Mouse (Mus musculus) stomach, embryonic 15.5 days (tissue): Measurements from ENCODE around the gene Tvp23a. TPM values are rescaled to one million over a fixed set of nuclear protein-coding genes. Genes with fewer than 3 reads are reported as not detected.

Experiments used
- ATAC-seq: fragments of 200-750 bp; cut with Nextera tagmentation; 2 replicates; pipeline ENCODE4 v1.8.0; 2017; ENCODE audit warnings: low read depth, moderate number of reproducible peaks, moderate TSS enrichment; ENCODE audit not compliant: insufficient read depth, low FRiP score
- H3K27ac ChIP-seq: fragments of 300-500 bp; sonication (generic); 2 replicates; pipeline ENCODE4 v1.5.1; 2015; ENCODE audit warnings: mild to moderate bottlenecking, inconsistent platforms
- H3K27me3 ChIP-seq: fragments of 300-500 bp; sonication (generic); replicated peaks from 2 replicates; pipeline ENCODE4 v1.6.1; 2015; ENCODE audit warnings: inconsistent platforms
- H3K36me3 ChIP-seq: fragments of 300-500 bp; sonication (generic); 2 replicates; pipeline ENCODE4 v1.6.1; 2015; ENCODE audit warnings: inconsistent platforms
- H3K4me1 ChIP-seq: fragments of 300-500 bp; sonication (generic); 2 replicates; pipeline ENCODE4 v1.6.1; 2015; ENCODE audit warnings: inconsistent platforms
- H3K4me2 ChIP-seq: fragments of 300-500 bp; sonication (generic); 2 replicates; pipeline ENCODE4 v1.6.1; 2015; ENCODE audit warnings: mild to moderate bottlenecking, inconsistent platforms
- H3K4me3 ChIP-seq: fragments of 300-500 bp; sonication (generic); replicated peaks from 2 replicates; pipeline ENCODE4 v1.5.1; 2015; ENCODE audit warnings: inconsistent platforms
- H3K9ac ChIP-seq: fragments of 300-500 bp; sonication (generic); 2 replicates; pipeline ENCODE4 v1.6.1; 2015; ENCODE audit warnings: inconsistent platforms
- H3K9me3 ChIP-seq: fragments of 300-500 bp; sonication (generic); 2 replicates; pipeline ENCODE4 v1.6.1; 2016; ENCODE audit warnings: inconsistent platforms
- WGBS: fragments of 180-500 bp; shearing (Covaris S2); methylation state at CpG from one replicate; pipeline ENCODE4 v1.1.7; 2015; 5-methylcytosine and 5-hydroxymethylcytosine counted together
- polyA plus RNA-seq: library from polyadenylated mRNA; unstranded; fragments of >200 nt; fragmentation: Nextera tagmentation; extraction: Ambion mirVana; gene quantifications from 2 replicates; pipeline ENCODE4 v1.2.1, GENCODE M21; 2015

The Tvp23a gene
- polyA plus RNA-seq, 1 experiment from 2014 or later, result 7.8 TPM

- H3K36me3 ChIP-seq, result peaks cover 42% of the 10 kb centered on the region
Observed at GRCm38 (mm10) chr16:10417723-10418259, 29.4 kb downstream of the Tvp23a start.

DNA sequence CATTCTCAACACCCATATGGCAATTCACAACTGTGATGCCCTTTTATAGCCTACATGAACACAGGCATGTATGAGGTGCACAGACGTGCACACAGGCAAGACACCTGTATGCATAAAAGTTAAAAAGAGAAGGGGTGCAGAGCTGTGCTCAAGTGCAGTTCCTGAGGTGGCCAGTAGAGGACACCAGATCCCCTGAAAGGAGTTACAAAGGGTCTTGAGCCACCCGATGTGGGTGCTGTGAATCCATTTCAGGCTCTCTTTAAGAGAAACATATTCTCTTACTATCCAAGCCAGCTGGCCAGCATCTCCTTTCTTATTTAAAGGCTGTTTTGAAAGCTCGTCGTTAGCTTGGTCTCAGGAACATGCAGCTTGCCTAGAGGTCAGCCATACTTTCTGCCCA, 30.3 kb downstream of the Tvp23a start:
- H3K4me3 ChIP-seq, result no peak overlapping the region
- H3K9ac ChIP-seq, result no peak overlapping the region
- H3K4me1 ChIP-seq, result peaks cover 8% of the 10 kb centered on the region; the same call in 1 of the 2 replicates
- H3K9me3 ChIP-seq, result no peaks in the 10 kb centered on the region
- no peak overlapping the region for H3K4me2 ChIP-seq
- H3K36me3 ChIP-seq, result peaks cover 38% of the 10 kb centered on the region
- WGBS, result 92% methylated on average over 4 of the region's 4 CpGs
- ATAC-seq, result no peak
- H3K27ac ChIP-seq, result no peak overlapping the region
- H3K27me3 ChIP-seq, result no peaks in the 10 kb centered on the region

More at GRCm38 (mm10) chr16:10417723-10418259, 29.4 kb downstream of the Tvp23a start:
- no peak for ATAC-seq
- Histone ChIP-seq H3K27ac (no peak overlapping the region), H3K27me3 (no peaks in the 10 kb centered on the region), H3K4me1 (0 out of 2 replicates have a peak, but pooled peaks cover 1% of the 10 kb centered on the region), H3K9ac (no peak overlapping the region), H3K9me3 (no peaks in the 10 kb centered on the region), H3K4me2 (no peak overlapping the region), H3K4me3 (no peak overlapping the region)
- WGBS, result 86% methylated on average over 9 of the region's 9 CpGs

- Histone ChIP-seq H3K4me1 (peaks cover 12% of the 10 kb centered on the region; the same call in 1 of the 2 replicates), H3K36me3 (peaks cover 31% of the 10 kb centered on the region), H3K9ac (no peak overlapping the region), H3K4me3 (no peak overlapping the region), H3K9me3 (no peaks in the 10 kb centered on the region), H3K27ac (no peak overlapping the region), H3K4me2 (no peak overlapping the region), H3K27me3 (no peaks in the 10 kb centered on the region)
- ATAC-seq, result no peak
- 79% methylated on average over 6 of the region's 6 CpGs for WGBS
Observed at GRCm38 (mm10) chr16:10415976-10416375, 31.2 kb downstream of the Tvp23a start.

GRCm38 (mm10) chr16:10411764-10412746, 35.1 kb downstream of the Tvp23a start, which contains the start of gene Nubp1:
TSS of gene Nubp1 (plus strand) at chr16:10411948.
- peaks cover 15% of the 10 kb centered on the region for H3K36me3 ChIP-seq
- WGBS, result 2% methylated on average over 56 of the region's 56 CpGs

GRCm38 (mm10) chr16:10399160-10399559, 48.0 kb downstream of the Tvp23a start:
- H3K9me3 ChIP-seq, result no peaks in the 10 kb centered on the region
- ATAC-seq, result no peak
- 27% methylated on average over 7 of the region's 7 CpGs for WGBS
- H3K9ac ChIP-seq, result no peak overlapping the region
- no peaks in the 10 kb centered on the region for H3K27me3 ChIP-seq
- no peak overlapping the region for H3K4me2 ChIP-seq
- no peaks in the 10 kb centered on the region for H3K36me3 ChIP-seq
- H3K27ac ChIP-seq, result no peak overlapping the region
- H3K4me1 ChIP-seq, result peaks cover 6% of the 10 kb centered on the region
- no peak overlapping the region for H3K4me3 ChIP-seq

More at GRCm38 (mm10) chr16:10411764-10412746, 35.1 kb downstream of the Tvp23a start, which contains the start of gene Nubp1:
- H3K4me1 ChIP-seq, result peaks cover 13% of the 10 kb centered on the region; the same call in 1 of the 2 replicates
- peak within 1 kb of the TSS; percentile 95 for H3K27ac ChIP-seq
- peak within 1 kb of the TSS; percentile 77 for H3K4me2 ChIP-seq
- H3K4me3 ChIP-seq, result peak within 1 kb of the TSS; percentile 91
- H3K27me3 ChIP-seq, result no peaks in the 10 kb centered on the region
- H3K9me3 ChIP-seq, result no peaks in the 10 kb centered on the region
- peak; percentile 97 for ATAC-seq
- peak within 1 kb of the TSS; percentile 73 for H3K9ac ChIP-seq

- 72% methylated on average over 5 of the region's 5 CpGs for WGBS
- H3K9ac ChIP-seq, result no peak overlapping the region
- no peak overlapping the region for H3K4me2 ChIP-seq
- peaks cover 6% of the 10 kb centered on the region for H3K4me1 ChIP-seq
- 0 out of 2 replicates have a peak, but pooled peaks have one; percentile 35 for ATAC-seq
- no peaks in the 10 kb centered on the region for H3K27me3 ChIP-seq
- no peak overlapping the region for H3K4me3 ChIP-seq
- no peak overlapping the region for H3K27ac ChIP-seq
- no peaks in the 10 kb centered on the region for H3K36me3 ChIP-seq
- no peaks in the 10 kb centered on the region for H3K9me3 ChIP-seq
Observed at GRCm38 (mm10) chr16:10398755-10399154, 48.4 kb downstream of the Tvp23a start.

DNA sequence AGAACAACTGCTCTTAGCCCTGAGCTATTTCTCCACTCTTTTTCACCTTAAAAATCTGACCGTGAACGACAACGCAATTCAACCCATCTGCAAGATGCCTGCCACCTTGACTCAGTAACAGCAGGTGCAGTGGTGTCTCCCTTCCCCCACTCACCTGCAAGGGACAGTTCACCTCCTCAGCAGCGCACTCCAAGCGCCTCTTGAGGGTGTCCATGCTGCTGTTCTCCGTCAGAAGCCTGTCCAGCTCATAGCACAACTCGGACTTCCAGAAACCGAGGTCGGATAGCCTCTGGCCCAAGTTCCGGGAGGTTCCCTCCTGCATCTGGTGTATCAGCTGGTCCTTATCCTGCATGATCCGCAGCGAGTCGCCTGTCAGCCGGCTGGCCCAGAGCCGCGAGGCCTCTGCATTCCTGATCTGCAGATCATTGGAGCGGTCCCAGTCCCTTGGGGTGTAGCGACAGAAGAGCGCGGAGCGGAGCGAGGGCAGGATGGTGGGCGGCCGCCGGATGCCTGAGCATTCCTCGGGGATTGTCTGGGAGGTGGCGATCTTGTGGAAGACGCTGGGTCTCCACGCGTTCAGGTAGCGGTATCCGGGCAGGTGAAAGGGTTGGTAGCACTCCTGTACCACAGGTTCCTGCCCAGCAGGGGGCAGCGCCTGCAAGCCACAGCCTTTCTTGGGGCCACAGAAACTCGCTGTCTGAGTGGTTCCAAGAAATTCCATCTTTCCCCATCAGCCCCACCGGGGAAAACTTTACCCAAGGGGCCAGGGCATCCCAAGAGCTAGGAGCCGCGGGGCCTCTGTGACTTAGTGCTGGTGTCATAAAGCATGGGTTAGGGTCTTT, 52.2 kb downstream of the Tvp23a start, which contains the start of gene Tekt5:
TSS of gene Tekt5 (minus strand) at position 792 of the 842 bp plus-strand sequence.
- Histone ChIP-seq H3K27ac (no peak within 1 kb of the TSS), H3K4me1 (peaks cover 11% of the 10 kb centered on the region), H3K9ac (no peak within 1 kb of the TSS), H3K36me3 (no peaks in the 10 kb centered on the region), H3K4me3 (peak within 1 kb of the TSS; percentile 24), H3K9me3 (no peaks in the 10 kb centered on the region), H3K4me2 (peak within 1 kb of the TSS; percentile 59), H3K27me3 (no peaks in the 10 kb centered on the region)
- ATAC-seq, result peak; percentile 63; the same call in 1 of the 2 replicates
- 10% methylated on average over 37 of the region's 37 CpGs for WGBS

- Histone ChIP-seq H3K4me3 (no peak overlapping the region), H3K9ac (no peak overlapping the region), H3K27ac (no peak overlapping the region), H3K4me1 (peaks cover 11% of the 10 kb centered on the region), H3K9me3 (no peaks in the 10 kb centered on the region), H3K27me3 (no peaks in the 10 kb centered on the region), H3K4me2 (no peak overlapping the region), H3K36me3 (no peaks in the 10 kb centered on the region)
- 84% methylated on average over 9 of the region's 9 CpGs for WGBS
- ATAC-seq, result no peak
Observed at GRCm38 (mm10) chr16:10392587-10392986, 54.6 kb downstream of the Tvp23a start.

- no peak overlapping the region for H3K27ac ChIP-seq
- no peak overlapping the region for H3K9ac ChIP-seq
- 92% methylated on average over 6 of the region's 6 CpGs for WGBS
- H3K4me1 ChIP-seq, result 0 out of 2 replicates have a peak, but pooled peaks cover 10% of the 10 kb centered on the region
- no peaks in the 10 kb centered on the region for H3K27me3 ChIP-seq
- no peak for ATAC-seq
- H3K4me3 ChIP-seq, result no peak overlapping the region
- H3K36me3 ChIP-seq, result no peaks in the 10 kb centered on the region
- H3K4me2 ChIP-seq, result no peak overlapping the region
- no peaks in the 10 kb centered on the region for H3K9me3 ChIP-seq
Observed at GRCm38 (mm10) chr16:10388634-10389365, 58.4 kb downstream of the Tvp23a start.

GRCm38 (mm10) chr16:10385261-10385660, 61.9 kb downstream of the Tvp23a start:
- no peaks in the 10 kb centered on the region for H3K36me3 ChIP-seq
- no peaks in the 10 kb centered on the region; the same call in 1 of the 2 replicates for H3K27me3 ChIP-seq
- H3K4me3 ChIP-seq, result no peak overlapping the region
- H3K9ac ChIP-seq, result no peak overlapping the region
- ATAC-seq, result no peak
- 0 out of 2 replicates have a peak, but pooled peaks cover 5% of the 10 kb centered on the region for H3K4me1 ChIP-seq
- 75% methylated on average over 12 of the region's 12 CpGs for WGBS
- no peaks in the 10 kb centered on the region for H3K9me3 ChIP-seq
- H3K4me2 ChIP-seq, result no peak overlapping the region
- peak overlapping the region; percentile 46 for H3K27ac ChIP-seq
